Mouse (Mus musculus) hindbrain, embryonic 14.5 days (tissue): ENCODE measurements around the gene 1810062G17Rik. TPM values are rescaled to one million over a fixed set of nuclear protein-coding genes. Genes with fewer than 3 reads are reported as not detected.

ENCODE experiments used
- ATAC-seq: fragments of 200-750 bp; cut with Nextera tagmentation; 2 replicates; pipeline ENCODE4 v1.8.0; 2017; ENCODE audit warnings: moderate number of reproducible peaks, mild to moderate bottlenecking, moderate TSS enrichment, moderate library complexity; ENCODE audit not compliant: low FRiP score
- DNase-seq: peaks from one replicate; pipeline ENCODE4 v3.0.0-alpha.2; 2015; ENCODE audit warnings: low spot score
- H3K27ac ChIP-seq: fragments of 300-500 bp; sonication (generic); 2 replicates; pipeline ENCODE4 v1.5.1; 2014; ENCODE audit warnings: mild to moderate bottlenecking, moderate library complexity
- H3K27me3 ChIP-seq: fragments of 300-500 bp; sonication (generic); 2 replicates; pipeline ENCODE4 v1.6.1; 2014; ENCODE audit warnings: mild to moderate bottlenecking, low read length, mixed read lengths; ENCODE audit not compliant: control insufficient read depth, insufficient read depth
- H3K36me3 ChIP-seq: fragments of 300-500 bp; sonication (generic); replicated peaks from 2 replicates; pipeline ENCODE4 v1.6.1; 2014; ENCODE audit not compliant: control insufficient read depth, insufficient read depth
- H3K4me1 ChIP-seq: fragments of 300-500 bp; sonication (generic); replicated peaks from 2 replicates; pipeline ENCODE4 v1.6.1; 2014; ENCODE audit warnings: antibody characterized with exemption, low read length, mixed read lengths; ENCODE audit not compliant: control insufficient read depth, insufficient read depth
- H3K4me2 ChIP-seq: fragments of 300-500 bp; sonication (generic); replicated peaks from 2 replicates; pipeline ENCODE4 v1.6.1; 2014; ENCODE audit warnings: mild to moderate bottlenecking, moderate library complexity
- H3K4me3 ChIP-seq: fragments of 300-500 bp; sonication (generic); replicated peaks from 2 replicates; pipeline ENCODE4 v1.5.1; 2014; ENCODE audit warnings: mild to moderate bottlenecking, low read length
- H3K9ac ChIP-seq: fragments of 300-500 bp; sonication (generic); 2 replicates; pipeline ENCODE4 v1.6.1; 2014
- H3K9me3 ChIP-seq: fragments of 300-500 bp; sonication (generic); 2 replicates; pipeline ENCODE4 v1.6.1; 2016; ENCODE audit warnings: low read length; ENCODE audit not compliant: control insufficient read depth
- WGBS: fragments of 180-500 bp; shearing (Covaris S2); extraction: QIAGEN DNeasy Blood & Tissue Kit; methylation state at CpG from one replicate; pipeline ENCODE4 v1.1.7; 2014; 5-methylcytosine and 5-hydroxymethylcytosine counted together
- polyA plus RNA-seq: library from polyadenylated mRNA; unstranded; fragments of >200 nt; fragmentation: Nextera tagmentation; extraction: Ambion mirVana; gene quantifications from 2 replicates; pipeline ENCODE4 v1.2.1, GENCODE M21; 2014

The 1810062G17Rik gene
- polyA plus RNA-seq, 1 experiment from 2014 or later, result 0.21 TPM

- no peak overlapping the region for H3K4me3 ChIP-seq
- H3K9me3 ChIP-seq, result no peaks in the 10 kb centered on the region
- H3K9ac ChIP-seq, result no peak overlapping the region
- no peak for ATAC-seq
- H3K27me3 ChIP-seq, result no peaks in the 10 kb centered on the region
- H3K4me1 ChIP-seq, result no peaks in the 10 kb centered on the region
- no peaks in the 10 kb centered on the region for H3K36me3 ChIP-seq
- WGBS, result 88% methylated on average over 6 of the region's 6 CpGs
- H3K4me2 ChIP-seq, result no peak overlapping the region
- H3K27ac ChIP-seq, result no peak overlapping the region
- DNase-seq, result no peak
These were observed 35.8 kb downstream of the 1810062G17Rik start for GRCm38 (mm10) chr3:36511491-36511890.

GRCm38 (mm10) chr3:36516196-36516595, 40.5 kb downstream of the 1810062G17Rik start:
- WGBS, result 89% methylated on average over 9 of the region's 9 CpGs
- peaks cover 3% of the 10 kb centered on the region; the same call in 1 of the 2 replicates for H3K4me1 ChIP-seq
- DNase-seq, result no peak
- H3K4me3 ChIP-seq, result no peak overlapping the region
- ATAC-seq, result no peak
- H3K27me3 ChIP-seq, result peaks cover 12% of the 10 kb centered on the region
- H3K27ac ChIP-seq, result no peak overlapping the region
- H3K9ac ChIP-seq, result no peak overlapping the region
- H3K4me2 ChIP-seq, result no peak overlapping the region
- no peaks in the 10 kb centered on the region for H3K9me3 ChIP-seq
- H3K36me3 ChIP-seq, result no peaks in the 10 kb centered on the region

- under 1% methylated on average over 51 of the region's 51 CpGs for WGBS
- peak within 1 kb of the TSS; percentile 47 for H3K4me3 ChIP-seq
- ATAC-seq (peak; percentile 59), DNase-seq (peak; percentile 41)
- H3K27me3 ChIP-seq, result peaks cover 22% of the 10 kb centered on the region
- peaks cover 3% of the 10 kb centered on the region; the same call in 1 of the 2 replicates for H3K4me1 ChIP-seq
- H3K36me3 ChIP-seq, result no peaks in the 10 kb centered on the region
- H3K27ac ChIP-seq, result no peak within 1 kb of the TSS
- H3K9ac ChIP-seq, result peak within 1 kb of the TSS; percentile 57
- peak within 1 kb of the TSS; percentile 93 for H3K4me2 ChIP-seq
- H3K9me3 ChIP-seq, result no peaks in the 10 kb centered on the region
These were observed 45.6 kb downstream of the 1810062G17Rik start, which contains the start of gene Gm11549 for GRCm38 (mm10) chr3:36521073-36522060. TSS of gene Gm11549 (minus strand) at chr3:36521813.

GRCm38 (mm10) chr3:36522137-36522536, 46.4 kb downstream of the 1810062G17Rik start:
- ATAC-seq, result no peak
- Histone ChIP-seq H3K4me2 (peak overlapping the region; percentile 93; the same call in 1 of the 2 replicates), H3K4me3 (no peak overlapping the region), H3K36me3 (no peaks in the 10 kb centered on the region), H3K27ac (no peak overlapping the region), H3K9me3 (no peaks in the 10 kb centered on the region), H3K9ac (no peak overlapping the region), H3K4me1 (peaks cover 3% of the 10 kb centered on the region; the same call in 1 of the 2 replicates), H3K27me3 (peaks cover 22% of the 10 kb centered on the region)
- WGBS, result 2% methylated on average over 4 of the region's 4 CpGs
- DNase-seq, result no peak

GRCm38 (mm10) chr3:36524466-36524865, 48.7 kb downstream of the 1810062G17Rik start:
- ATAC-seq (no peak), DNase-seq (no peak)
- H3K27ac ChIP-seq, result no peak overlapping the region
- peaks cover 22% of the 10 kb centered on the region for H3K27me3 ChIP-seq
- WGBS, result 84% methylated on average over 3 of the region's 3 CpGs
- H3K36me3 ChIP-seq, result no peaks in the 10 kb centered on the region
- no peak overlapping the region for H3K9ac ChIP-seq
- H3K4me2 ChIP-seq, result no peak overlapping the region
- no peaks in the 10 kb centered on the region for H3K9me3 ChIP-seq
- peaks cover 3% of the 10 kb centered on the region; the same call in 1 of the 2 replicates for H3K4me1 ChIP-seq
- no peak overlapping the region for H3K4me3 ChIP-seq

- no peak overlapping the region for H3K9ac ChIP-seq
- no peaks in the 10 kb centered on the region for H3K9me3 ChIP-seq
- H3K27me3 ChIP-seq, result peaks cover 9% of the 10 kb centered on the region; the same call in 1 of the 2 replicates
- no peak overlapping the region for H3K4me3 ChIP-seq
- H3K4me2 ChIP-seq, result no peak overlapping the region
- no peak for DNase-seq
- H3K27ac ChIP-seq, result no peak overlapping the region
- H3K4me1 ChIP-seq, result peaks cover 8% of the 10 kb centered on the region; the same call in 1 of the 2 replicates
- 90% methylated on average over 6 of the region's 6 CpGs for WGBS
- no peaks in the 10 kb centered on the region for H3K36me3 ChIP-seq
- no peak for ATAC-seq
These were observed 54.6 kb downstream of the 1810062G17Rik start for GRCm38 (mm10) chr3:36530345-36530744.

GRCm38 (mm10) chr3:36530781-36531180, 55.0 kb downstream of the 1810062G17Rik start:
- Histone ChIP-seq H3K27ac (no peak overlapping the region), H3K36me3 (no peaks in the 10 kb centered on the region), H3K4me1 (peaks cover 8% of the 10 kb centered on the region; the same call in 1 of the 2 replicates), H3K9ac (no peak overlapping the region), H3K4me2 (no peak overlapping the region), H3K4me3 (no peak overlapping the region), H3K27me3 (peaks cover 9% of the 10 kb centered on the region; the same call in 1 of the 2 replicates), H3K9me3 (no peaks in the 10 kb centered on the region)
- no peak for DNase-seq
- WGBS, result 84% methylated on average over 5 of the region's 5 CpGs
- ATAC-seq, result no peak

- Histone ChIP-seq H3K9me3 (no peaks in the 10 kb centered on the region), H3K36me3 (no peaks in the 10 kb centered on the region), H3K4me3 (no peak overlapping the region), H3K4me1 (peaks cover 8% of the 10 kb centered on the region; the same call in 1 of the 2 replicates), H3K4me2 (no peak overlapping the region), H3K27me3 (peaks cover 9% of the 10 kb centered on the region; the same call in 1 of the 2 replicates), H3K27ac (no peak overlapping the region), H3K9ac (no peak overlapping the region)
- ATAC-seq, result no peak
- no peak for DNase-seq
- WGBS, result 44% methylated on average over 2 of the region's 2 CpGs
These were observed 55.5 kb downstream of the 1810062G17Rik start for GRCm38 (mm10) chr3:36531242-36531641.
